Mouse (Mus musculus): ENCODE measurements at regions not wholly inside any gene's neighbourhood (a gene's known extent, or its start where the extent isn't known, plus 50 kb on each side); places are given as distances from the start of the nearest gene placed in this dataset.

GRCm38 (mm10) chr4:40090295-40090694, 52.6 kb upstream of the Aco1 start:
- Histone ChIP-seq H3K27ac (ENCODE audit: low read depth, low read length) (no peak overlapping the region), H3K27me3 (ENCODE audit: insufficient read depth, low read length) (no peaks in the 10 kb centered on the region), H3K4me2 (ENCODE audit: low read depth) (no peak overlapping the region), H3K9ac (no peak overlapping the region), H3K9me3 (ENCODE audit: low read length) (no peaks in the 10 kb centered on the region), H3K4me1 (ENCODE audit: insufficient read depth) (no peaks in the 10 kb centered on the region), H3K36me3 (ENCODE audit: insufficient read depth) (no peaks in the 10 kb centered on the region), H3K4me3 (ENCODE audit: low read depth, low read length) (no peak overlapping the region)
- DNase-seq (peak; percentile 29), ATAC-seq (no peak)
- WGBS = 48% methylated on average over 5 of the region's 5 CpGs
- no peak for TF ChIP-seq CTCF (IDR thresholded peaks at IDR 0.05; ENCODE audit: low read depth)
